Comparison of ENCODE assay signal across 8 mouse cellular contexts in genomic region chr4:155129132-155129917, GRCm38 (mm10). TPM values are rescaled to one million over a fixed set of nuclear protein-coding genes. Genes with fewer than 3 reads are reported as not detected.
DNase-seq lines count a peak whose midpoint lies in the region; ATAC-seq and TF ChIP-seq lines count a peak whose summit lies in the region.

No protein-coding gene starts in this region.

- 0 out of 2 replicates have a peak, but pooled peaks have one; percentile 21 for ATAC-seq in liver, postnatal 0 days
- ATAC-seq in forebrain, embryonic 16.5 days: peak; percentile 1; the same call in 1 of the 2 replicates
- no peak for ATAC-seq in intestine, postnatal 0 days
- ATAC-seq in megakaryocyte-erythroid progenitor cell, adult 5-6 weeks (replicated peaks; ENCODE audit: low FRiP score, low TSS enrichment, poor library complexity, severe bottlenecking): 0 out of 2 replicates have a peak, but pooled peaks have one; percentile 29

- no peak overlapping the region for H3K27ac ChIP-seq in liver, postnatal 0 days (ENCODE audit: low read depth)
- peak overlapping the region; percentile 60 for H3K27ac ChIP-seq in forebrain, embryonic 16.5 days (ENCODE audit: low read length)
- H3K27ac ChIP-seq in intestine, postnatal 0 days (ENCODE audit: low read depth, low read length): no peak overlapping the region

- TF ChIP-seq EP300 in liver, postnatal 0 days (IDR thresholded peaks at IDR 0.05; ENCODE audit: low read depth): no peak

- H3K27me3 ChIP-seq in liver, postnatal 0 days (ENCODE audit: insufficient read depth, low read length): no peaks in the 10 kb centered on the region
- H3K27me3 ChIP-seq in forebrain, embryonic 16.5 days (replicated peaks; ENCODE audit: control insufficient read depth, insufficient read depth, low read length): no peaks in the 10 kb centered on the region
- H3K27me3 ChIP-seq in intestine, postnatal 0 days (replicated peaks; ENCODE audit: control insufficient read depth, insufficient read depth, low read length): no peaks in the 10 kb centered on the region

- peak; percentile 64 for TF ChIP-seq CTCF in liver, postnatal 0 days (IDR thresholded peaks at IDR 0.05; ENCODE audit: low read depth)
- TF ChIP-seq CTCF in intestine, postnatal 0 days (IDR thresholded peaks at IDR 0.05; ENCODE audit: low read depth): peak; percentile 77

- H3K4me3 ChIP-seq in liver, postnatal 0 days (ENCODE audit: low read depth, low read length): no peak overlapping the region
- H3K4me3 ChIP-seq in forebrain, embryonic 16.5 days (replicated peaks; ENCODE audit: low read length): no peak overlapping the region
- no peak overlapping the region for H3K4me3 ChIP-seq in intestine, postnatal 0 days (ENCODE audit: low read depth, low read length)

- H3K9me3 ChIP-seq in liver, postnatal 0 days (ENCODE audit: low read length): no peaks in the 10 kb centered on the region
- no peaks in the 10 kb centered on the region for H3K9me3 ChIP-seq in forebrain, embryonic 16.5 days (ENCODE audit: control insufficient read depth, low read length)
- H3K9me3 ChIP-seq in intestine, postnatal 0 days (ENCODE audit: control insufficient read depth): no peaks in the 10 kb centered on the region

- DNase-seq in liver, postnatal 0 days: peak; percentile 48
- DNase-seq in liver (no peak), R1 (ENCODE audit: low read depth, low spot score) (peak; percentile 41)
- DNase-seq in testis, postnatal 14 days (ENCODE audit: low spot score): no peak
- DNase-seq in frontal cortex, postnatal 14 days (ENCODE audit: low spot score in 2 of 2): no peak

- H3K4me2 ChIP-seq in liver, postnatal 0 days (ENCODE audit: low read depth, low read length): no peak overlapping the region
- H3K4me2 ChIP-seq in forebrain, embryonic 16.5 days (ENCODE audit: low read length): no peak overlapping the region
- no peak overlapping the region for H3K4me2 ChIP-seq in intestine, postnatal 0 days (replicated peaks; ENCODE audit: low read depth)

- no peaks in the 10 kb centered on the region for H3K36me3 ChIP-seq in liver, postnatal 0 days (replicated peaks; ENCODE audit: insufficient read depth, low read length)
- no peaks in the 10 kb centered on the region for H3K36me3 ChIP-seq in forebrain, embryonic 16.5 days (ENCODE audit: control insufficient read depth, insufficient read depth)
- no peaks in the 10 kb centered on the region for H3K36me3 ChIP-seq in intestine, postnatal 0 days (ENCODE audit: control insufficient read depth, insufficient read depth)

- WGBS in liver, postnatal 0 days (ENCODE audit: insufficient replicate concordance): 89% methylated on average over 10 of the region's 10 CpGs
- WGBS in forebrain, embryonic 16.5 days: 86% methylated on average over 10 of the region's 10 CpGs
- WGBS in intestine, postnatal 0 days: 93% methylated on average over 10 of the region's 10 CpGs

- H3K4me1 ChIP-seq in liver, postnatal 0 days (ENCODE audit: insufficient read depth): peaks cover 13% of the 10 kb centered on the region
- peaks cover 35% of the 10 kb centered on the region for H3K4me1 ChIP-seq in forebrain, embryonic 16.5 days (replicated peaks; ENCODE audit: control insufficient read depth, insufficient read depth, low read length)
- H3K4me1 ChIP-seq in intestine, postnatal 0 days (replicated peaks; ENCODE audit: control insufficient read depth, insufficient read depth, low read length): 0 out of 2 replicates have a peak, but pooled peaks cover 7% of the 10 kb centered on the region

- no peak overlapping the region for H3K9ac ChIP-seq in liver, postnatal 0 days (replicated peaks)
- H3K9ac ChIP-seq in forebrain, embryonic 16.5 days (replicated peaks; ENCODE audit: low read depth, low read length): peak overlapping the region; percentile 18
- no peak overlapping the region for H3K9ac ChIP-seq in intestine, postnatal 0 days (ENCODE audit: low read depth, low read length)

RNA-seq across cellular contexts. Expression of gene Morn1, which starts 42.9 kb away (rescaled TPM):
- 2.2 TPM in 2 replicates for polyA plus RNA-seq in liver, postnatal 0 days (2015; fragmentation: Nextera tagmentation; extraction: Ambion mirVana)
- polyA plus RNA-seq in forebrain, embryonic 16.5 days (2015; fragmentation: Nextera tagmentation; extraction: Ambion mirVana): 6.0 and 10.7 TPM in 2 replicates
- polyA plus RNA-seq in intestine, postnatal 0 days (2015; fragmentation: Nextera tagmentation; extraction: Ambion mirVana): 1.8 and 2.2 TPM in 2 replicates
- 3.8 and 7.6 TPM in 2 replicates for total RNA-seq in megakaryocyte-erythroid progenitor cell, adult 5-6 weeks (2014; fragmentation: Nextera tagmentation)
- total RNA-seq in megakaryocyte-erythroid progenitor cell, adult 5-6 weeks (2017): 1.6 and 1.8 TPM in 2 replicates

RNA-seq across cellular contexts. Expression of gene Rer1, which starts 43.1 kb away (rescaled TPM):
- 111 and 118 TPM in 2 replicates for polyA plus RNA-seq in liver, postnatal 0 days (2015; fragmentation: Nextera tagmentation; extraction: Ambion mirVana)
- 125 and 133 TPM in 2 replicates for polyA plus RNA-seq in forebrain, embryonic 16.5 days (2015; fragmentation: Nextera tagmentation; extraction: Ambion mirVana)
- 277 and 297 TPM in 2 replicates for polyA plus RNA-seq in intestine, postnatal 0 days (2015; fragmentation: Nextera tagmentation; extraction: Ambion mirVana)
- 105 and 108 TPM in 2 replicates for total RNA-seq in megakaryocyte-erythroid progenitor cell, adult 5-6 weeks (2014; fragmentation: Nextera tagmentation)
- 97.8 and 135 TPM in 2 replicates for total RNA-seq in megakaryocyte-erythroid progenitor cell, adult 5-6 weeks (2017)

Comparison
In these comparisons a context has a peak if more than half of its experiments do, and no peak if none do; other contexts are left out.
1. DNase-seq: peak in liver, postnatal 0 days (single experiment) and R1 (single experiment); none in liver (single experiment), testis, postnatal 14 days (single experiment) and frontal cortex, postnatal 14 days (0 of 2).